Mouse (Mus musculus) heart, embryonic 16.5 days (tissue): ENCODE results near the gene Camsap3. TPM values are rescaled to one million over a fixed set of nuclear protein-coding genes. Genes with fewer than 3 reads are reported as not detected.

Experiments used
- ATAC-seq: fragments of 200-750 bp; cut with Nextera tagmentation; replicated peaks from 2 replicates; pipeline ENCODE4 v1.8.0; 2017; ENCODE audit warnings: moderate number of reproducible peaks; ENCODE audit not compliant: insufficient read depth, low FRiP score; ENCODE audit errors: extremely low read depth
- H3K27ac ChIP-seq: fragments of 300-500 bp; sonication (generic); 2 replicates; pipeline ENCODE4 v1.5.1; 2014; ENCODE audit warnings: mild to moderate bottlenecking, low read length, control low read depth, moderate library complexity
- H3K27me3 ChIP-seq: fragments of 300-500 bp; sonication (generic); 2 replicates; pipeline ENCODE4 v1.6.1; 2014; ENCODE audit warnings: low read length, mixed read lengths; ENCODE audit not compliant: control insufficient read depth, insufficient read depth
- H3K36me3 ChIP-seq: fragments of 300-500 bp; sonication (generic); 2 replicates; pipeline ENCODE4 v1.6.1; 2014; ENCODE audit not compliant: control insufficient read depth, insufficient read depth
- H3K4me1 ChIP-seq: fragments of 300-500 bp; sonication (generic); 2 replicates; pipeline ENCODE4 v1.6.1; 2014; ENCODE audit warnings: low read length, mixed read lengths; ENCODE audit not compliant: control insufficient read depth, insufficient read depth
- H3K4me2 ChIP-seq: fragments of 300-500 bp; sonication (generic); 2 replicates; pipeline ENCODE4 v1.6.1; 2014; ENCODE audit warnings: low read depth, mild to moderate bottlenecking, control low read depth, low read length
- H3K4me3 ChIP-seq: fragments of 300-500 bp; sonication (generic); 2 replicates; pipeline ENCODE4 v1.5.1; 2014; ENCODE audit warnings: mild to moderate bottlenecking, control low read depth, low read length
- H3K9ac ChIP-seq: fragments of 300-500 bp; sonication (generic); 2 replicates; pipeline ENCODE4 v1.6.1; 2014; ENCODE audit warnings: low read length, control low read depth
- H3K9me3 ChIP-seq: fragments of 300-500 bp; sonication (generic); replicated peaks from 2 replicates; pipeline ENCODE4 v1.6.1; 2016; ENCODE audit warnings: low read length; ENCODE audit not compliant: control insufficient read depth
- WGBS: fragments of 180-500 bp; shearing (Covaris S2); extraction: QIAGEN DNeasy Blood & Tissue Kit; methylation state at CpG from one replicate; pipeline ENCODE4 v1.1.7; 2014; 5-methylcytosine and 5-hydroxymethylcytosine counted together
- polyA plus RNA-seq: library from polyadenylated mRNA; unstranded; fragments of >200 nt; fragmentation: Nextera tagmentation; extraction: Ambion mirVana; gene quantifications from 2 replicates; pipeline ENCODE4 v1.2.1, GENCODE M21; 2015

The Camsap3 gene
- 2.1 and 2.3 TPM in 2 replicates for polyA plus RNA-seq

DNA sequence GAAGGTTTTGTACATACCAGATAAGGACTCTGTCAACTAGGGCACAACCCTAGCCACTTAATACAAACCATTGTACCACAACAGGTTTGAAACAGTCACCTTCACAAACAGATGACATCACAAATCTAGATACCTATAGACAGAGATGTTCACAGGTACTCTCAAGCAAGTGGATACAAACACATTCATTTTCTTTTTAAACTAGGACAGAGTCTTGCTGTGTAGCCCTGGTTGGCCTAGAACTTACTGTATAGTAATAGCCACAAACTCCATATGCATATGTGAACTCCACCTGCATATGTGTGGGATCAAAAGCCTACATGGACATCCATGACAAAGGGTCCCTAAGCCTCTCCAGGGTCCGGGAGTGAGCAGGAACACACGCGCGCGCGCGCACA is at the start of gene Camsap3:
Gene Camsap3 (plus strand): TSS at position 301 of the 398 bp plus-strand sequence.
- ATAC-seq: 0 out of 2 replicates have a peak, but pooled peaks have one; percentile 5

DNA sequence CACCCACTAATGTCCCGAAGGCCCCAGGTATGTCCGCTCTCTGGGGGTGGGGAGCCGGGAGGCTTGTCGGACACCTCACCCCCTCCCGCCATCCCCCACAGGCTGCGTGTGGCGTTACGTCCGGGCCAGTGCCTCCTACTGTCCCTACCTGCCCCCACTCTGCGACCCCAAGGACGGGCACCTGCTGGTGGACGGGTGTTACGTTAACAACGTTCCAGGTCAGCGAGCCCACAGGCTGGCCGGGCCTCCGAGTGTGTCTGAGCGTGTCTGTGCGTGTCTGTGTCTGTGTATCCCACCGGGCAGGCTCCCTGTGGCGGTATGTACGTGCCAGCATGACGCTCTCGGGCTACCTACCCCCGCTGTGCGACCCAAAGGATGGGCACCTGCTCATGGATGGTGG is 49.4 kb upstream of the Camsap3 start:
- Histone ChIP-seq H3K4me2 (no peak overlapping the region), H3K4me3 (no peak overlapping the region), H3K9me3 (no peaks in the 10 kb centered on the region), H3K27me3 (no peaks in the 10 kb centered on the region), H3K36me3 (peaks cover 38% of the 10 kb centered on the region), H3K27ac (no peak overlapping the region), H3K9ac (no peak overlapping the region), H3K4me1 (no peaks in the 10 kb centered on the region)
- ATAC-seq: no peak
- WGBS: 93% methylated on average over 26 of the region's 26 CpGs

More for the DNA sequence above, at the start of gene Camsap3:
- Histone ChIP-seq H3K27me3 (peaks cover 6% of the 10 kb centered on the region; the same call in 1 of the 2 replicates), H3K9ac (peak within 1 kb of the TSS; percentile 70), H3K27ac (no peak within 1 kb of the TSS), H3K9me3 (no peaks in the 10 kb centered on the region), H3K4me1 (peaks cover 2% of the 10 kb centered on the region; the same call in 1 of the 2 replicates), H3K4me3 (peak within 1 kb of the TSS; percentile 63), H3K36me3 (no peaks in the 10 kb centered on the region), H3K4me2 (peak within 1 kb of the TSS; percentile 90)
- 7% methylated on average over 7 of the region's 7 CpGs for WGBS

DNA sequence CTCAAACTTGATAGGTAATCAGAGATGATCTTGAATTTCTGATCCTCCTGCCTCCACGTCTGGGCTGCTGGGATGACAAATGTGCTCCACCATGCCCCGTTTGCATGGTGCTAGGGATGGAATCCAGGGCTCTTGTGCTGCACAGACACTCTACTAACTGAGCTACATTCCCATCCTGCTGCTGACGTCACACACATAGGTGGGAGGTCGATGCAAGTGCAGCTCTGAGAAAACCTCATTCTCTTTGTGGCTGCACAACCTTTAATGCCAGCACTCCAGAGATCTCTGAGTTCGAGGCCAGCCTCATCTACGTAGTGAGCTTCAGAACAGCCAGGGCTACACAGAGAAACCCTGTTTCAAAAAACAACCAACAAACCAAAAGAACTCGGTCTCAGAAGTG is 47.9 kb upstream of the Camsap3 start:
- H3K4me2 ChIP-seq: no peak overlapping the region
- ATAC-seq: no peak
- H3K27ac ChIP-seq: no peak overlapping the region
- H3K9me3 ChIP-seq: no peaks in the 10 kb centered on the region
- no peaks in the 10 kb centered on the region for H3K4me1 ChIP-seq
- no peak overlapping the region for H3K9ac ChIP-seq
- peaks cover 53% of the 10 kb centered on the region for H3K36me3 ChIP-seq
- WGBS: 74% methylated on average over 7 of the region's 7 CpGs
- no peak overlapping the region for H3K4me3 ChIP-seq
- H3K27me3 ChIP-seq: no peaks in the 10 kb centered on the region

DNA sequence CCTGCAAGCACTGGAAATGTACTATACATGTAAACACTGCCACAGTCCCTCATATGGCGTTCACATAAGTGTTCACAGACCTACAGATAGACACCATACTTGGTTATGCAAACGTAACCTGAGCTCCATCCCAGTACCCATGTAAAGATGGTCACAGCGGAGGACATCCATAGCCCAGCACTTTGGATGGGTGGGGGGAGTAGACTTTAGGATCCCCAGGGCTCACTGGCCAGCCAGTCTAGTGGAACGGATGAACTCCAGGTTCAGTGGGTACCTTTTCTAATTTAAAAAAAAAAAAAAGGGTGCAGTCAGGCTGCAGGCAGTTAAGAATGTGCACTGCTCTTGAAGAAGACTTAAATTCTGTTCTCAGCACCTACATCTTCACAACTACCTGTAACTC is 47.0 kb upstream of the Camsap3 start:
- Histone ChIP-seq H3K27me3 (no peaks in the 10 kb centered on the region), H3K9me3 (no peaks in the 10 kb centered on the region), H3K4me1 (no peaks in the 10 kb centered on the region), H3K36me3 (peaks cover 57% of the 10 kb centered on the region), H3K4me2 (no peak overlapping the region), H3K4me3 (no peak overlapping the region), H3K9ac (no peak overlapping the region), H3K27ac (no peak overlapping the region)
- ATAC-seq: no peak
- 87% methylated on average over 4 of the region's 4 CpGs for WGBS

DNA sequence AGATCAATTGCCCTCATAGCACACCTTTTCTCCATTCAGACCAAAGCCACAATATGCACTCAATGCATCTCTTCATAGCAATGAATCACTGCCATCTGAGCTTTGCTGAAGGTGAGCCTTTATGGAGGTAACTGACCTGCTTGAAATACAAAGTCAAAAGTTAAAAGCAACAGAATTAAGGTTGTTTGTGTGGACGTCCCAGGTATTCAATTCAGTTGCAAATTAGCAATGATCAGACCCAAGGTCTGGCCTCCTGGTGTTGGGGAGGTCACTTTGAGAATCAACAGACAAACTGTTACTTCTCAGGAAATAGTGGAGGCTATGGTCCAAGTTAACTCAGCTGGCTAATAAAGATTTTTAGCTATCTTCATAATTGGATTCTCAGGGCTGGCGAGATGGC is 40.6 kb upstream of the Camsap3 start:
- no peak overlapping the region for H3K4me3 ChIP-seq
- no peak overlapping the region for H3K4me2 ChIP-seq
- H3K36me3 ChIP-seq: peaks cover 24% of the 10 kb centered on the region
- H3K27me3 ChIP-seq: no peaks in the 10 kb centered on the region
- no peaks in the 10 kb centered on the region for H3K4me1 ChIP-seq
- H3K9ac ChIP-seq: no peak overlapping the region
- no peak overlapping the region for H3K27ac ChIP-seq
- 86% methylated on average over 2 of the region's 2 CpGs for WGBS
- no peak for ATAC-seq
- no peaks in the 10 kb centered on the region for H3K9me3 ChIP-seq

DNA sequence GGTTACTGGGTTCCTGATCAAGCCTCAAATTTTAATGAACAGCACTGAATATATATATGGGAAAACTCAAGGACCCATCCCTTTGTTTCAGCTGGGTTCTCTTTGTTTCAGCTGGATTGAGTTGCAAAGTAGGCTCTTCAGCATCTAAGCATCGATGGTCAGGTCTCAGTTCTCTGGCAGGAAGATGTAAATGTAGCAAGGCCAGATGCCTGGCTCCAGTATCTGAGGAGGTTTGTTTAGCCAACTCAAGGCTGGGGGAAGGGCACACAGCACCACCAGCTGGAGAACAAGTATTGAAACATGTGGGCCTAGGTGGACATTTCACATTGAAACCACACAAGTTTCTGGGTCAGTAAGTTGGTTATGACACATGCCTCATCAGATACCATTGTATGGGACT is 34.9 kb upstream of the Camsap3 start:
- H3K4me1 ChIP-seq: no peaks in the 10 kb centered on the region
- WGBS: 83% methylated on average over 1 of the region's 1 CpGs
- no peaks in the 10 kb centered on the region for H3K36me3 ChIP-seq
- no peaks in the 10 kb centered on the region for H3K27me3 ChIP-seq
- H3K27ac ChIP-seq: no peak overlapping the region
- H3K4me3 ChIP-seq: no peak overlapping the region
- no peak for ATAC-seq
- H3K9me3 ChIP-seq: no peaks in the 10 kb centered on the region
- no peak overlapping the region for H3K9ac ChIP-seq
- H3K4me2 ChIP-seq: no peak overlapping the region

DNA sequence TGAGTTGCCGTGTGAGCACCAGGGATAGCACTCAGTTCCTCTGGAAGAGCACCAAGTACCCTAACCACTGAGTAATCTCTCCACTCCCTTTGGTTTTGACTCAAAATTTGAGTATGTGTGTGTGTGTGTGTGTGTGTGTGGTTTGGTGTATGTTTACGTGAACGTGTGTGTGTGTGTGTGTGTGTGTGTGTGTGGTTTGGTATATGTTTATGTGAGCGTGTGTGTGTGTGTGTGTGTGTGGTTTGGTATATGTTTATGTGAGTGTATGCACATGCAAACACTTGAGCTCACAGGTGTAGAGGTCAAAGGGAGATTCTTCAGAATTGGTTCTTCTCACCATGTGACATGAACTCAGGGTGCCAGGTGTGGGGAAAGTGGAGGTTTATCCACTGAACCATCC is 31.0 kb upstream of the Camsap3 start:
- Histone ChIP-seq H3K4me3 (no peak overlapping the region), H3K4me2 (no peak overlapping the region), H3K4me1 (no peaks in the 10 kb centered on the region), H3K27ac (no peak overlapping the region), H3K27me3 (no peaks in the 10 kb centered on the region), H3K36me3 (no peaks in the 10 kb centered on the region), H3K9ac (no peak overlapping the region), H3K9me3 (no peaks in the 10 kb centered on the region)
- 60% methylated on average over 4 of the region's 4 CpGs for WGBS
- ATAC-seq: peak; percentile 87

DNA sequence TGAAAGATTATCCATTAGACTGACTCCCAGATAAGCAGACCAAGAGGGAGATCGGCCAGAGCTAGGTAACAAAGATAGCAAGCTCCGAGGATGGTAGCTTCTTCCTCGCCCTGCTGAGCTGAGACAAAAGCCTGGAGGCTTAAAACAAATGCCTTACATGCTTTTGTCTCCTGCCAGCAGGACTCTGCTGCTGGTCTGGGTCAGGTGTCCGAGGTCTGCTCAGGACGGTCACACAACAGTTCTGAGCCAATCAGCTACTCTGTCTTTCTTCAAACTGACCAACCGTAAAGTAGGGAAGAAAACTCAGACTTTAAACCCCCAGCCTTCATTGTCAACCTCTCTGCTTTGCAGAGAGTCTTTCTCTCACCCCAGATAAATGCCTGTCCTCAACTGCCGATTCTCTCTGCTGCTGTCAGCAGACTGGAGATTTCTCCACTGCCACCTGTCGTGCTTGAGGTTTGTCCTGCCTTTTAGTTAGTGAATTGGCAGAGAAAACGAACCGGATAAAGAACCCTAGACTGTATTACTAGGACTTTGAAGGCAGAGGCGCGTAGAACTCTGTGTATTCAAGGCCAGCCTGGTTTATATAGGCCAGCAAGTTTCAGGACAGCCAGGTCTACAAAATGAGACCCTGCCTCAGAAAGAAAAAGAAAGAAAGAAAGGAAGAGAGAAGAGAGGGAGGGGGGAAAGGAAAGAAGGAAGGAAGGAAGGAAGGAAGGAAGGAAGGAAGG is 19.3 kb upstream of the Camsap3 start, which contains the start of gene C330021F23Rik:
Gene C330021F23Rik (plus strand): TSS at position 350 of the 731 bp plus-strand sequence.
- no peaks in the 10 kb centered on the region for H3K9me3 ChIP-seq
- H3K4me3 ChIP-seq: peak within 1 kb of the TSS; percentile 33
- ATAC-seq: no peak
- no peak within 1 kb of the TSS for H3K27ac ChIP-seq
- peak within 1 kb of the TSS; percentile 52 for H3K4me2 ChIP-seq
- 5% methylated on average over 12 of the region's 12 CpGs for WGBS
- peaks cover 5% of the 10 kb centered on the region; the same call in 1 of the 2 replicates for H3K4me1 ChIP-seq
- peak within 1 kb of the TSS; percentile 16 for H3K9ac ChIP-seq
- H3K36me3 ChIP-seq: no peaks in the 10 kb centered on the region
- no peaks in the 10 kb centered on the region for H3K27me3 ChIP-seq

DNA sequence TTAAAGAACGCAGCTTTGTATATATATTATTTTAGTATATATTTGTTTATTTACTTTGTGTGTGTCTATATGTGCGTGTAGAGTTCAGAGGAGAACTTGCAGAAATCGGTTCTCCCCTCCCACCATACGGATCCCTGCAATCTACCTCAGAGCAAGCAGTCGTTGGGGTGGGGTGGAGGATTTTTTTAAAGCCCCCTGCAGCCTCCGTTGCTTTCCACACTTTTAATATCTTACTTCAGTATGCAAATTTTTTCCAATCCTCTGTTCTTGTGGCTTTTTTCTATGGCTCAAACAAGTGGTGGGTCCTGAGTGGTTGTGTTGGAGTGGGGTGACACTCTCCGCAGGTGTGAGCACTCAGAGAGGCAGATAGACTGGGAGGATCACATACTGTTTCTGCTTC is 18.7 kb upstream of the Camsap3 start:
- Histone ChIP-seq H3K9ac (peak overlapping the region; percentile 16), H3K27me3 (no peaks in the 10 kb centered on the region), H3K27ac (no peak overlapping the region), H3K4me3 (peak overlapping the region; percentile 33), H3K4me1 (peaks cover 5% of the 10 kb centered on the region; the same call in 1 of the 2 replicates), H3K9me3 (no peaks in the 10 kb centered on the region), H3K36me3 (no peaks in the 10 kb centered on the region), H3K4me2 (peak overlapping the region; percentile 52)
- no peak for ATAC-seq
- 13% methylated on average over 7 of the region's 7 CpGs for WGBS
